Mouse (Mus musculus): ENCODE measurements around the gene Gm13889. TPM values are rescaled to one million over a fixed set of nuclear protein-coding genes. Genes with fewer than 3 reads are reported as not detected.

Gm13889 gene
- polyA plus RNA-seq, 1 experiment from 2014 or later: 12.0 TPM

GRCm38 (mm10) chr2:93913552-93913951 is 43.4 kb downstream of the Gm13889 start:
- H3K4me1 ChIP-seq (ENCODE audit: control insufficient read depth, insufficient read depth, low read length): no peaks in the 10 kb centered on the region
- H3K4me2 ChIP-seq (replicated peaks; ENCODE audit: low read depth, low read length): no peak overlapping the region
- no peak for ATAC-seq (ENCODE audit: low FRiP score, low TSS enrichment)
- H3K27ac ChIP-seq (ENCODE audit: low read depth, low read length): no peak overlapping the region
- H3K4me3 ChIP-seq (ENCODE audit: low read length): no peak overlapping the region
- no peaks in the 10 kb centered on the region for H3K9me3 ChIP-seq (ENCODE audit: control insufficient read depth, low read length)
- no peaks in the 10 kb centered on the region for H3K36me3 ChIP-seq (ENCODE audit: control insufficient read depth, insufficient read depth, low read length)
- H3K9ac ChIP-seq (ENCODE audit: low read depth, low read length): no peak overlapping the region
- WGBS: 90% methylated on average over 2 of the region's 2 CpGs
- H3K27me3 ChIP-seq (ENCODE audit: control insufficient read depth, insufficient read depth, low read length): 0 out of 2 replicates have a peak, but pooled peaks cover 3% of the 10 kb centered on the region

- Histone ChIP-seq H3K27me3 (ENCODE audit: control insufficient read depth, insufficient read depth, low read length) (0 out of 2 replicates have a peak, but pooled peaks cover 3% of the 10 kb centered on the region), H3K4me2 (replicated peaks; ENCODE audit: low read depth, low read length) (no peak overlapping the region), H3K4me1 (ENCODE audit: control insufficient read depth, insufficient read depth, low read length) (no peaks in the 10 kb centered on the region), H3K9me3 (ENCODE audit: control insufficient read depth, low read length) (no peaks in the 10 kb centered on the region), H3K36me3 (ENCODE audit: control insufficient read depth, insufficient read depth, low read length) (no peaks in the 10 kb centered on the region), H3K9ac (ENCODE audit: low read depth, low read length) (no peak overlapping the region), H3K4me3 (ENCODE audit: low read length) (no peak overlapping the region), H3K27ac (ENCODE audit: low read depth, low read length) (no peak overlapping the region)
- no peak for ATAC-seq (ENCODE audit: low FRiP score, low TSS enrichment)
- WGBS: 87% methylated on average over 10 of the region's 10 CpGs
Measured at GRCm38 (mm10) chr2:93911942-93912341, 45.1 kb downstream of the Gm13889 start.

- Histone ChIP-seq H3K9me3 (ENCODE audit: control insufficient read depth, low read length) (no peaks in the 10 kb centered on the region), H3K36me3 (ENCODE audit: control insufficient read depth, insufficient read depth, low read length) (no peaks in the 10 kb centered on the region), H3K4me1 (ENCODE audit: control insufficient read depth, insufficient read depth, low read length) (no peaks in the 10 kb centered on the region; the same call in 1 of the 2 replicates), H3K27ac (ENCODE audit: low read depth, low read length) (no peak overlapping the region), H3K9ac (ENCODE audit: low read depth, low read length) (no peak overlapping the region), H3K4me2 (replicated peaks; ENCODE audit: low read depth, low read length) (no peak overlapping the region), H3K27me3 (ENCODE audit: control insufficient read depth, insufficient read depth, low read length) (0 out of 2 replicates have a peak, but pooled peaks cover 3% of the 10 kb centered on the region), H3K4me3 (ENCODE audit: low read length) (no peak overlapping the region)
- no peak for ATAC-seq (ENCODE audit: low FRiP score, low TSS enrichment)
- 71% methylated on average over 5 of the region's 5 CpGs for WGBS
Measured at GRCm38 (mm10) chr2:93909716-93910115, 47.3 kb downstream of the Gm13889 start.

GRCm38 (mm10) chr2:93907519-93908294 is 49.3 kb downstream of the Gm13889 start:
- Histone ChIP-seq H3K9ac (ENCODE audit: low read depth, low read length) (no peak overlapping the region), H3K27ac (ENCODE audit: low read depth, low read length) (no peak overlapping the region), H3K4me1 (ENCODE audit: control insufficient read depth, insufficient read depth, low read length) (no peaks in the 10 kb centered on the region; the same call in 1 of the 2 replicates), H3K36me3 (ENCODE audit: control insufficient read depth, insufficient read depth, low read length) (no peaks in the 10 kb centered on the region), H3K27me3 (ENCODE audit: control insufficient read depth, insufficient read depth, low read length) (0 out of 2 replicates have a peak, but pooled peaks cover 3% of the 10 kb centered on the region), H3K9me3 (ENCODE audit: control insufficient read depth, low read length) (no peaks in the 10 kb centered on the region), H3K4me3 (ENCODE audit: low read length) (no peak overlapping the region), H3K4me2 (replicated peaks; ENCODE audit: low read depth, low read length) (no peak overlapping the region)
- WGBS: 50% methylated on average over 9 of the region's 9 CpGs
- ATAC-seq (ENCODE audit: low FRiP score, low TSS enrichment): no peak

GRCm38 (mm10) chr2:93906316-93906715 is 50.7 kb downstream of the Gm13889 start:
- Histone ChIP-seq H3K4me3 (ENCODE audit: low read length) (no peak overlapping the region), H3K9ac (ENCODE audit: low read depth, low read length) (no peak overlapping the region), H3K27me3 (ENCODE audit: control insufficient read depth, insufficient read depth, low read length) (0 out of 2 replicates have a peak, but pooled peaks cover 3% of the 10 kb centered on the region), H3K4me2 (replicated peaks; ENCODE audit: low read depth, low read length) (no peak overlapping the region), H3K27ac (ENCODE audit: low read depth, low read length) (no peak overlapping the region), H3K4me1 (ENCODE audit: control insufficient read depth, insufficient read depth, low read length) (no peaks in the 10 kb centered on the region; the same call in 1 of the 2 replicates), H3K9me3 (ENCODE audit: control insufficient read depth, low read length) (no peaks in the 10 kb centered on the region), H3K36me3 (ENCODE audit: control insufficient read depth, insufficient read depth, low read length) (no peaks in the 10 kb centered on the region)
- ATAC-seq (ENCODE audit: low FRiP score, low TSS enrichment): no peak
- 39% methylated on average over 4 of the region's 4 CpGs for WGBS

Other genes starting within 250 kb of the Gm13889 start
- gene Ext2, start 134.6 kb downstream of the Gm13889 start, polyA plus RNA-seq (2014; fragmentation: Nextera tagmentation; extraction: Ambion mirVana): 67.9 and 111 TPM in 2 replicates
- 7.3 and 10.8 TPM in 2 replicates for gene Accs, start 107.3 kb downstream of the Gm13889 start, polyA plus RNA-seq (2014; fragmentation: Nextera tagmentation; extraction: Ambion mirVana)
- gene Accsl, start 88.0 kb downstream of the Gm13889 start, polyA plus RNA-seq (2014; fragmentation: Nextera tagmentation; extraction: Ambion mirVana): not detected in 2 replicates
- gene Gm27027, start 39.2 kb upstream of the Gm13889 start, polyA plus RNA-seq (2014; fragmentation: Nextera tagmentation; extraction: Ambion mirVana): not detected in 2 replicates
- 48.3 and 64.5 TPM in 2 replicates for gene Alkbh3, start 53.6 kb upstream of the Gm13889 start, polyA plus RNA-seq (2014; fragmentation: Nextera tagmentation; extraction: Ambion mirVana)
- gene Hsd17b12, start 200.8 kb upstream of the Gm13889 start, polyA plus RNA-seq (2014; fragmentation: Nextera tagmentation; extraction: Ambion mirVana): 124 and 136 TPM in 2 replicates